Mouse (Mus musculus) heart, embryonic 16.5 days (tissue): ENCODE results near the gene Syne1. TPM values are rescaled to one million over a fixed set of nuclear protein-coding genes. Genes with fewer than 3 reads are reported as not detected.

ENCODE experiments used
- ATAC-seq: fragments of 200-750 bp; cut with Nextera tagmentation; replicated peaks from 2 replicates; pipeline ENCODE4 v1.8.0; 2017; ENCODE audit warnings: moderate number of reproducible peaks; ENCODE audit not compliant: insufficient read depth, low FRiP score; ENCODE audit errors: extremely low read depth
- H3K27ac ChIP-seq: fragments of 300-500 bp; sonication (generic); 2 replicates; pipeline ENCODE4 v1.5.1; 2014; ENCODE audit warnings: mild to moderate bottlenecking, low read length, control low read depth, moderate library complexity
- H3K27me3 ChIP-seq: fragments of 300-500 bp; sonication (generic); 2 replicates; pipeline ENCODE4 v1.6.1; 2014; ENCODE audit warnings: low read length, mixed read lengths; ENCODE audit not compliant: control insufficient read depth, insufficient read depth
- H3K36me3 ChIP-seq: fragments of 300-500 bp; sonication (generic); 2 replicates; pipeline ENCODE4 v1.6.1; 2014; ENCODE audit not compliant: control insufficient read depth, insufficient read depth
- H3K4me1 ChIP-seq: fragments of 300-500 bp; sonication (generic); 2 replicates; pipeline ENCODE4 v1.6.1; 2014; ENCODE audit warnings: low read length, mixed read lengths; ENCODE audit not compliant: control insufficient read depth, insufficient read depth
- H3K4me2 ChIP-seq: fragments of 300-500 bp; sonication (generic); 2 replicates; pipeline ENCODE4 v1.6.1; 2014; ENCODE audit warnings: low read depth, mild to moderate bottlenecking, control low read depth, low read length
- H3K4me3 ChIP-seq: fragments of 300-500 bp; sonication (generic); 2 replicates; pipeline ENCODE4 v1.5.1; 2014; ENCODE audit warnings: mild to moderate bottlenecking, control low read depth, low read length
- H3K9ac ChIP-seq: fragments of 300-500 bp; sonication (generic); 2 replicates; pipeline ENCODE4 v1.6.1; 2014; ENCODE audit warnings: low read length, control low read depth
- H3K9me3 ChIP-seq: fragments of 300-500 bp; sonication (generic); replicated peaks from 2 replicates; pipeline ENCODE4 v1.6.1; 2016; ENCODE audit warnings: low read length; ENCODE audit not compliant: control insufficient read depth
- WGBS: fragments of 180-500 bp; shearing (Covaris S2); extraction: QIAGEN DNeasy Blood & Tissue Kit; methylation state at CpG from one replicate; pipeline ENCODE4 v1.1.7; 2014; 5-methylcytosine and 5-hydroxymethylcytosine counted together
- polyA plus RNA-seq: library from polyadenylated mRNA; unstranded; fragments of >200 nt; fragmentation: Nextera tagmentation; extraction: Ambion mirVana; gene quantifications from 2 replicates; pipeline ENCODE4 v1.2.1, GENCODE M21; 2015

Syne1 gene
- polyA plus RNA-seq, 1 experiment from 2014 or later, result 25.7 TPM

GRCm38 (mm10) chr10:5367465-5368011 lies 183.7 kb downstream of the Syne1 start:
- no peak overlapping the region for H3K4me3 ChIP-seq
- no peak overlapping the region for H3K27ac ChIP-seq
- no peaks in the 10 kb centered on the region for H3K36me3 ChIP-seq
- no peak for ATAC-seq
- peak overlapping the region; percentile 1; the same call in 1 of the 2 replicates for H3K4me2 ChIP-seq
- H3K27me3 ChIP-seq, result no peaks in the 10 kb centered on the region
- no peaks in the 10 kb centered on the region for H3K4me1 ChIP-seq
- no peaks in the 10 kb centered on the region for H3K9me3 ChIP-seq
- no peak overlapping the region for H3K9ac ChIP-seq
- 56% methylated on average over 12 of the region's 12 CpGs for WGBS

DNA sequence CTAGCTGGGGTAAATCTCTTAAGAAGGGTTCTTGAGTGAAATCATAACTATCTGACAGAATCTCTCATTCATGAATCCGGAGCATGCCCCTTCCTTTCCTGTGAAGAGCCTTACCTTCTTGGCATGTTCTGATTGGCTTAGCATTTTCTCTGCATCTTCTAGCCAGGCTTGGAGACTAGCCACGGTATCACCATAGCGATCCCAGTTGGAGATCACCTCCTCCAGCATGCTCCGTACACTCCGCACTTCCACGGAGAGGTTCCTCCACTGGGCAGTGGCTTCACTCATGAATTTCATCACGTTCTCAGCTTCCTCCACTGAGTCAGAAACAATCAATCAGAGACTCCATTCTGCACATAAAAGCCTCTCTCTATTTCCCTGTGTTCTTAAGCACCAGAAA lies 190.7 kb downstream of the Syne1 start:
- Histone ChIP-seq H3K27ac (no peak overlapping the region), H3K4me3 (no peak overlapping the region), H3K36me3 (no peaks in the 10 kb centered on the region), H3K9me3 (no peaks in the 10 kb centered on the region), H3K4me1 (no peaks in the 10 kb centered on the region), H3K27me3 (no peaks in the 10 kb centered on the region), H3K9ac (no peak overlapping the region), H3K4me2 (no peak overlapping the region)
- 52% methylated on average over 7 of the region's 7 CpGs for WGBS
- ATAC-seq, result no peak

DNA sequence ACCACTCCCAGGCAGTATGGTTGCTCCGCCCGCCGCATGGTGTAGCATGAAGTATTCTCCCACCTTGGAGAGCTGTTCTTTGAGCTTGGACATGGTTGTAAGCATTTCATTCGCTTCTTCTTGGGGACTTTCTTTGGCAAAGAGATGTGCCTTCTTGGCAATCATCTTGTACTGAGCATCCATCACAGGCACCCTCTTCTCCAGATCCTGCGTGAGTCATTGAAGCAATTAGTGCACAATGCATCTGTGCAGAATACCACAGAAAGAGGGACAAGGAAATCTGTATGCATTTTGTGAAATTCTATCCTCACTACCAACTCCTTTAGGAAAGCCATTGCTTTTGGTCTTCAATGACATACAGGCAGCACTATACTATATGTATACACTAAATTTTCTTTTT lies 194.7 kb downstream of the Syne1 start:
- 81% methylated on average over 5 of the region's 5 CpGs for WGBS
- no peak overlapping the region for H3K9ac ChIP-seq
- H3K36me3 ChIP-seq, result no peaks in the 10 kb centered on the region
- H3K4me3 ChIP-seq, result no peak overlapping the region
- H3K27ac ChIP-seq, result no peak overlapping the region
- no peak for ATAC-seq
- H3K4me1 ChIP-seq, result no peaks in the 10 kb centered on the region
- H3K4me2 ChIP-seq, result no peak overlapping the region
- H3K9me3 ChIP-seq, result no peaks in the 10 kb centered on the region
- no peaks in the 10 kb centered on the region for H3K27me3 ChIP-seq

DNA sequence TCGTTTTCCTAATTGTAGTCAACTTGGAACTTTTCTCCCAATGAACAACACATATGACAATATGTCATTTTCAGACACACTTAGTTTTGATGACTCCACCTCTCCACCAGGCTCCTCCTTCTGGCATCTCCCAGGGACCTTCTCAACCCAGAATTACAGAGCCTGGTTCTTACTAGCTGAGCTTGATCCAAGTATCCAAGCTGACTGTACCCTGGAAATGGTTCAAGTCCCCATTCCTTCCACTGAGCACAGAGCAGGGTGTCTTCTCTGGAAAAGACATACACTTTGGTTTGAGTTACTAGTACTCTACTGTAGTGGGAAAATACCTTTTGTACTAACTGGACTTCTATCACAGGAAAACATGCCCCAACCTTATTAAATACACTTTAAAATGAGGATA lies 197.9 kb downstream of the Syne1 start:
- Histone ChIP-seq H3K27ac (no peak overlapping the region), H3K4me3 (no peak overlapping the region), H3K36me3 (no peaks in the 10 kb centered on the region), H3K27me3 (no peaks in the 10 kb centered on the region), H3K9me3 (no peaks in the 10 kb centered on the region), H3K4me1 (no peaks in the 10 kb centered on the region), H3K9ac (no peak overlapping the region), H3K4me2 (no peak overlapping the region)
- ATAC-seq, result no peak
- 85% methylated on average over 1 of the region's 1 CpGs for WGBS

GRCm38 (mm10) chr10:5346911-5347310 lies 204.4 kb downstream of the Syne1 start:
- Histone ChIP-seq H3K9ac (no peak overlapping the region), H3K27me3 (no peaks in the 10 kb centered on the region), H3K4me2 (no peak overlapping the region), H3K4me1 (no peaks in the 10 kb centered on the region), H3K36me3 (no peaks in the 10 kb centered on the region), H3K27ac (no peak overlapping the region), H3K4me3 (no peak overlapping the region), H3K9me3 (no peaks in the 10 kb centered on the region)
- WGBS, result 49% methylated on average over 1 of the region's 1 CpGs
- no peak for ATAC-seq

DNA sequence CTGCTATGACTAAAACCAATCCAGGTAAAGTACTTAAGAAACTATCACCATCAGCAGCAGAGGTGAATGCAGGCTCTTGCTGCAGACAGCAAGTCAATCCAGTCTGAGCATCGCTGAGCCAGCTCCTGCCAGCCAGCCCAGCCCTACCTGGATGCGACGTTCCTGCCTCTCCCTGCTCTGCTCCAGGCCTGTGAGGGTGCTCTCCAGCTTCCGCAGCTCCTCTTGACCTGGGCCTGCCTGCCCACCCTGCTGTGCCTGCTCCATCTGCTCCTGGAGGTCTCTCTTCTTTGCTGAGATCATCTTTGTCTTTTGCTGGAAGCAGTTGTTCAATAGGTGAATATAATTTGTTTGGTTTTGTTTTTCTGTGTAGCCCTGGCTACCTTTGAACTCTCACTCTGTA lies 208.1 kb downstream of the Syne1 start:
- Histone ChIP-seq H3K9ac (no peak overlapping the region), H3K9me3 (no peaks in the 10 kb centered on the region), H3K27me3 (no peaks in the 10 kb centered on the region), H3K4me3 (no peak overlapping the region), H3K36me3 (no peaks in the 10 kb centered on the region), H3K4me1 (no peaks in the 10 kb centered on the region), H3K27ac (no peak overlapping the region), H3K4me2 (no peak overlapping the region)
- 54% methylated on average over 4 of the region's 4 CpGs for WGBS
- ATAC-seq, result no peak

DNA sequence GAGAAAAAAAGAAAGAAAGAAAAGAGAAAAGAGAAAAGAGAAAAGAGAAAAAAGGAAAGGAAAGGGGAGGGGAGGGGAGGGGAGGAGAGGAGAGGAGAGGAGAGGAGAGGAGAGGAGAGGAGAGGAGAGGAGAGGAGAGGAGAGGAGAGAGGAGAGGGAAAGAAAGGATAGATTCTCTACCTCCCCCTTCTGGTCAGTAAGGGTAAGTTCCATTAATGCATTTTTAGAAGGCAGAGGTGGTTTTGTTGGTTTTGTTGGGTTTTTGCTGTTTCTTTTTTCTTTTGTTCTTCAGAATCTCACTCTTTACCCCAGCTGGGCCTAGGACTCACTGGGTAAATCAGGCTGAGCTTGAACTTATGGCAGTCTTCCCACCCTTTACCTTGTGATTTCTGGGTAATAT lies 214.9 kb downstream of the Syne1 start:
- no peak for ATAC-seq
- no peak overlapping the region for H3K4me2 ChIP-seq
- H3K4me1 ChIP-seq, result no peaks in the 10 kb centered on the region
- no peak overlapping the region for H3K27ac ChIP-seq
- no peaks in the 10 kb centered on the region for H3K27me3 ChIP-seq
- no peaks in the 10 kb centered on the region for H3K36me3 ChIP-seq
- H3K9ac ChIP-seq, result no peak overlapping the region
- H3K9me3 ChIP-seq, result no peaks in the 10 kb centered on the region
- H3K4me3 ChIP-seq, result no peak overlapping the region

DNA sequence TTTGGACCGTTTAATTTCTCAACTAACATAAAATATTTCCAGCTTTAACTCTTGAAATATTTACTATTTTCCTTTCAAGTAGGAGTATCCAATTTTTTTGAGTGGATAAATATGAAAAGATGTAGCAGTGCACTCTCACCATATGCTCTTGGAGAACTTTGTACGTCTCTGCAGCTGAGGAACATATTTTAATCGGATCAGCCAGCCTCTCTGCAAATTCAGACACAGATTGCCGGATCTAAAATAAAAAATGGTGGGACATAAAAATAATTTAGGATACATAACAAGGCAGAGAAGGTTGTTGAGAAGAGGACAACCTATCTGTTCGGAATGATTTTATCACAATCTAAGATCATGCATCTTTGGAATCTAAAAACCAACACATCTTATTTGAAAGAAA lies 218.5 kb downstream of the Syne1 start:
- H3K4me2 ChIP-seq, result no peak overlapping the region
- no peak overlapping the region for H3K27ac ChIP-seq
- ATAC-seq, result no peak
- H3K9ac ChIP-seq, result no peak overlapping the region
- H3K4me1 ChIP-seq, result no peaks in the 10 kb centered on the region
- no peak overlapping the region for H3K4me3 ChIP-seq
- H3K9me3 ChIP-seq, result no peaks in the 10 kb centered on the region
- WGBS, result 84% methylated on average over 5 of the region's 5 CpGs
- no peaks in the 10 kb centered on the region for H3K36me3 ChIP-seq
- no peaks in the 10 kb centered on the region for H3K27me3 ChIP-seq

DNA sequence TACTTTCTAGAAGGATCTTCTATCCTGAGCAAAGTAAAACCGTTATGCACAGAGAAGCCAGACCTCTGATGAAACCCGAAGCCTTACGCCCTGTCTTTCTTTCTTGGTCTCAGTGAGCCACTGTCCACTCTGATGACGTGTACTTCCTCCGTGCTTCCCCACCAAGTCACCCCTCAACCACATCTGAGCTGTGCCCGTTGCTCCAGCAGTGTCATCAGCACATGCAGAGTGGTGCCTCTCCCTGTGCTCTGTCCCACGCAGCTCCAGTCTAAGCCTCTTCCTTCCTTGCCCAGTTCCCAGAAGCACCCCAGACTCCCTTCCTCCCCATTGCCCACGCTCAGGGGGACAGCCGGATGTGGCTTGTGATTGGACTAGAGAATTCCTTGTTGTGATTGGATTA lies 224.6 kb downstream of the Syne1 start:
- Histone ChIP-seq H3K4me3 (no peak overlapping the region), H3K4me1 (no peaks in the 10 kb centered on the region), H3K9ac (no peak overlapping the region), H3K4me2 (no peak overlapping the region), H3K27me3 (no peaks in the 10 kb centered on the region), H3K36me3 (no peaks in the 10 kb centered on the region), H3K9me3 (no peaks in the 10 kb centered on the region), H3K27ac (no peak overlapping the region)
- no peak for ATAC-seq
- 62% methylated on average over 9 of the region's 9 CpGs for WGBS
